ENCODE assay signal across 9 mouse cellular contexts in genomic region chr17:21708401-21708800, GRCm38 (mm10). TPM values are rescaled to one million over a fixed set of nuclear protein-coding genes. Genes with fewer than 3 reads are reported as not detected.
DNase-seq lines count a peak whose midpoint lies in the region; ATAC-seq lines count a peak whose summit lies in the region.
"Had no signal": no experiment of that assay in that cellular context is flagged by ENCODE, and none has a peak within 500 bp of the region (broad histone marks: within the 10 kb centered on the region; RNA-seq: fewer than 3 reads in every experiment).

No protein-coding gene starts in this region.

- H3K9ac ChIP-seq in heart, embryonic 12.5 days: peak overlapping the region; percentile 30; the same call in 1 of the 2 replicates
- peak overlapping the region; percentile 48 for H3K9ac ChIP-seq in intestine, embryonic 14.5 days (ENCODE audit: low read length)
- peak overlapping the region; percentile 61 for H3K9ac ChIP-seq in midbrain, embryonic 14.5 days (replicated peaks; ENCODE audit: low read length)

- peaks cover 7% of the 10 kb centered on the region for H3K4me1 ChIP-seq in heart, embryonic 12.5 days (replicated peaks)
- H3K4me1 ChIP-seq in intestine, embryonic 14.5 days (replicated peaks; ENCODE audit: control insufficient read depth, insufficient read depth, low read length): 0 out of 2 replicates have a peak, but pooled peaks cover 7% of the 10 kb centered on the region
- peaks cover 10% of the 10 kb centered on the region for H3K4me1 ChIP-seq in midbrain, embryonic 14.5 days (ENCODE audit: control insufficient read depth, insufficient read depth, low read length)

- 51% methylated on average over 2 of the region's 2 CpGs for WGBS in heart, embryonic 12.5 days
- 30% methylated on average over 2 of the region's 2 CpGs for WGBS in intestine, embryonic 14.5 days
- 35% methylated on average over 2 of the region's 2 CpGs for WGBS in midbrain, embryonic 14.5 days

- peaks cover 14% of the 10 kb centered on the region for H3K36me3 ChIP-seq in heart, embryonic 12.5 days
- H3K36me3 ChIP-seq in intestine, embryonic 14.5 days (ENCODE audit: control insufficient read depth, insufficient read depth, low read length): peaks cover 10% of the 10 kb centered on the region; the same call in 1 of the 2 replicates
- H3K36me3 ChIP-seq in midbrain, embryonic 14.5 days (ENCODE audit: control insufficient read depth, insufficient read depth, low read length): peaks cover 16% of the 10 kb centered on the region

- DNase-seq in heart, adult 18-20 months: no peak
- DNase-seq in embryo, embryonic 11 days: peak; percentile 5
- no peak for DNase-seq in intestine, embryonic 14.5 days (ENCODE audit: low spot score)
- DNase-seq in midbrain, embryonic 14.5 days: no peak
- no peak for DNase-seq in gastrocnemius, postnatal 4 days (ENCODE audit: low spot score in 2 of 2)
- no peak for DNase-seq in cerebellum, adult 8-10 months
- DNase-seq: layer of hippocampus, postnatal 36 days had no signal

- H3K27ac ChIP-seq in heart, embryonic 12.5 days (ENCODE audit: poor library complexity, severe bottlenecking): no peak overlapping the region
- H3K27ac ChIP-seq in intestine, embryonic 14.5 days (ENCODE audit: low read depth): 0 out of 2 replicates have a peak overlapping the region, but pooled peaks have one; percentile 81
- no peak overlapping the region for H3K27ac ChIP-seq in midbrain, embryonic 14.5 days (replicated peaks; ENCODE audit: low read depth, low read length)

- no peak for ATAC-seq in heart, embryonic 12.5 days (ENCODE audit: insufficient number of reproducible peaks, low FRiP score)
- ATAC-seq in intestine, embryonic 14.5 days (replicated peaks; ENCODE audit: low FRiP score, low TSS enrichment, low read depth): no peak
- ATAC-seq in midbrain, embryonic 14.5 days (ENCODE audit: low FRiP score, low TSS enrichment): no peak
- ATAC-seq in activated CD4-positive, CD25-positive, alpha-beta regulatory T cell, adult 4 months: no peak

- H3K4me3 ChIP-seq in heart, embryonic 12.5 days: peak overlapping the region; percentile 78
- peak overlapping the region; percentile 44 for H3K4me3 ChIP-seq in intestine, embryonic 14.5 days (ENCODE audit: low read depth, low read length)
- peak overlapping the region; percentile 52 for H3K4me3 ChIP-seq in midbrain, embryonic 14.5 days (replicated peaks; ENCODE audit: low read depth, low read length)

- no peaks in the 10 kb centered on the region for H3K27me3 ChIP-seq in heart, embryonic 12.5 days (replicated peaks)
- no peaks in the 10 kb centered on the region for H3K27me3 ChIP-seq in intestine, embryonic 14.5 days (replicated peaks; ENCODE audit: control insufficient read depth, insufficient read depth, low read length)
- H3K27me3 ChIP-seq in midbrain, embryonic 14.5 days (ENCODE audit: control insufficient read depth, insufficient read depth, low read length): no peaks in the 10 kb centered on the region

- no peaks in the 10 kb centered on the region for H3K9me3 ChIP-seq in heart, embryonic 12.5 days (replicated peaks)
- H3K9me3 ChIP-seq in intestine, embryonic 14.5 days (ENCODE audit: control insufficient read depth, low read length): no peaks in the 10 kb centered on the region
- no peaks in the 10 kb centered on the region for H3K9me3 ChIP-seq in midbrain, embryonic 14.5 days (ENCODE audit: control insufficient read depth, low read length)

- H3K4me2 ChIP-seq in heart, embryonic 12.5 days: peak overlapping the region; percentile 58
- H3K4me2 ChIP-seq in intestine, embryonic 14.5 days (ENCODE audit: low read length): peak overlapping the region; percentile 61
- H3K4me2 ChIP-seq in midbrain, embryonic 14.5 days (ENCODE audit: low read length): peak overlapping the region; percentile 57

RNA-seq across cellular contexts. Expression of gene Zfp760, which starts 0.9 kb away (rescaled TPM):
- 8.1 and 8.7 TPM in 2 replicates for polyA plus RNA-seq in heart, embryonic 12.5 days (2016; fragmentation: Nextera tagmentation; extraction: Ambion mirVana)
- 1 to 10 TPM; 1.3 to 1.5 TPM for total RNA-seq in heart, adult 18-20 months (2021)
- 11.1 and 13.2 TPM in 2 replicates for polyA plus RNA-seq in intestine, embryonic 14.5 days (2014; fragmentation: Nextera tagmentation; extraction: Ambion mirVana)
- polyA plus RNA-seq in midbrain, embryonic 14.5 days (2014; fragmentation: Nextera tagmentation; extraction: Ambion mirVana): 14.0 and 19.3 TPM in 2 replicates
- 1 to 10 TPM; 4.7 to 5.2 TPM for total RNA-seq in gastrocnemius, postnatal 4 days (2021)
- polyA plus RNA-seq in activated CD4-positive, CD25-positive, alpha-beta regulatory T cell, adult 4 months (2017; shearing (Covaris generic)): 1 to 10 TPM; 7.0 to 8.3 TPM

RNA-seq across cellular contexts. Expression of gene Gm10226, which starts 16.7 kb away (rescaled TPM):
- 3.1 and 4.6 TPM in 2 replicates for polyA plus RNA-seq in heart, embryonic 12.5 days (2016; fragmentation: Nextera tagmentation; extraction: Ambion mirVana)
- total RNA-seq in heart, adult 18-20 months (2021): not detected
- polyA plus RNA-seq in intestine, embryonic 14.5 days (2014; fragmentation: Nextera tagmentation; extraction: Ambion mirVana): 4.5 and 8.1 TPM in 2 replicates
- polyA plus RNA-seq in midbrain, embryonic 14.5 days (2014; fragmentation: Nextera tagmentation; extraction: Ambion mirVana): 17.7 and 21.4 TPM in 2 replicates
- total RNA-seq in gastrocnemius, postnatal 4 days (2021): 1 to 10 TPM; 4.3 to 5.2 TPM
- 10 to 100 TPM; 16.1 to 17.7 TPM for polyA plus RNA-seq in activated CD4-positive, CD25-positive, alpha-beta regulatory T cell, adult 4 months (2017; shearing (Covaris generic))

RNA-seq across cellular contexts. Expression of gene Zfp229, which starts 22.2 kb away (rescaled TPM):
- polyA plus RNA-seq in heart, embryonic 12.5 days (2016; fragmentation: Nextera tagmentation; extraction: Ambion mirVana): 4.4 and 6.2 TPM in 2 replicates
- 1 to 10 TPM; 4.1 to 5.6 TPM for total RNA-seq in heart, adult 18-20 months (2021)
- polyA plus RNA-seq in intestine, embryonic 14.5 days (2014; fragmentation: Nextera tagmentation; extraction: Ambion mirVana): 4.6 and 7.8 TPM in 2 replicates
- 8.2 and 9.7 TPM in 2 replicates for polyA plus RNA-seq in midbrain, embryonic 14.5 days (2014; fragmentation: Nextera tagmentation; extraction: Ambion mirVana)
- total RNA-seq in gastrocnemius, postnatal 4 days (2021): 10 to 100 TPM in 1 of 2 experiments, 1 to 10 TPM in 1; 6.7 to 11.1 TPM
- under 1 TPM; 0.34 to 0.50 TPM for polyA plus RNA-seq in activated CD4-positive, CD25-positive, alpha-beta regulatory T cell, adult 4 months (2017; shearing (Covaris generic))

RNA-seq across cellular contexts. Expression of gene Zfp983, which starts 58.0 kb away (rescaled TPM):
- 4.3 and 5.1 TPM in 2 replicates for polyA plus RNA-seq in heart, embryonic 12.5 days (2016; fragmentation: Nextera tagmentation; extraction: Ambion mirVana)
- total RNA-seq in heart, adult 18-20 months (2021): 1 to 10 TPM; 2.1 to 2.2 TPM
- 3.9 and 5.1 TPM in 2 replicates for polyA plus RNA-seq in intestine, embryonic 14.5 days (2014; fragmentation: Nextera tagmentation; extraction: Ambion mirVana)
- polyA plus RNA-seq in midbrain, embryonic 14.5 days (2014; fragmentation: Nextera tagmentation; extraction: Ambion mirVana): 11.5 and 16.1 TPM in 2 replicates
- 1 to 10 TPM; 3.2 to 4.4 TPM for total RNA-seq in gastrocnemius, postnatal 4 days (2021)
- polyA plus RNA-seq in activated CD4-positive, CD25-positive, alpha-beta regulatory T cell, adult 4 months (2017; shearing (Covaris generic)): 10 to 100 TPM in 1 of 2 experiments, 1 to 10 TPM in 1; 9.9 to 15.3 TPM
